Mouse (Mus musculus) intestine, embryonic 15.5 days (tissue): ENCODE measurements around the gene Sema6d. TPM values are rescaled to one million over a fixed set of nuclear protein-coding genes. Genes with fewer than 3 reads are reported as not detected.
A peak's percentile ranks its signal among the peaks of the same experiment; 100 is the strongest.

ENCODE experiments used
- ATAC-seq: fragments of 200-750 bp; cut with Nextera tagmentation; 2 replicates; pipeline ENCODE4 v1.8.0; 2017; ENCODE audit warnings: moderate TSS enrichment, moderate library complexity
- H3K27ac ChIP-seq: fragments of 300-500 bp; sonication (generic); 2 replicates; pipeline ENCODE4 v1.5.1; 2015; ENCODE audit warnings: mild to moderate bottlenecking, inconsistent platforms
- H3K27me3 ChIP-seq: fragments of 300-500 bp; sonication (generic); replicated peaks from 2 replicates; pipeline ENCODE4 v1.6.1; 2015; ENCODE audit warnings: inconsistent platforms
- H3K36me3 ChIP-seq: fragments of 300-500 bp; sonication (generic); 2 replicates; pipeline ENCODE4 v1.6.1; 2015; ENCODE audit warnings: inconsistent platforms
- H3K4me1 ChIP-seq: fragments of 300-500 bp; sonication (generic); replicated peaks from 2 replicates; pipeline ENCODE4 v1.6.1; 2015; ENCODE audit warnings: inconsistent platforms
- H3K4me2 ChIP-seq: fragments of 300-500 bp; sonication (generic); replicated peaks from 2 replicates; pipeline ENCODE4 v1.6.1; 2015; ENCODE audit warnings: mild to moderate bottlenecking, inconsistent platforms
- H3K4me3 ChIP-seq: fragments of 300-500 bp; sonication (generic); replicated peaks from 2 replicates; pipeline ENCODE4 v1.5.1; 2015; ENCODE audit warnings: inconsistent platforms
- H3K9ac ChIP-seq: fragments of 300-500 bp; sonication (generic); 2 replicates; pipeline ENCODE4 v1.6.1; 2015; ENCODE audit warnings: inconsistent platforms
- H3K9me3 ChIP-seq: fragments of 300-500 bp; sonication (generic); 2 replicates; pipeline ENCODE4 v1.6.1; 2016; ENCODE audit warnings: inconsistent platforms
- WGBS: fragments of 180-500 bp; shearing (Covaris S2); methylation state at CpG from one replicate; pipeline ENCODE4 v1.1.7; 2015; 5-methylcytosine and 5-hydroxymethylcytosine counted together
- polyA plus RNA-seq: library from polyadenylated mRNA; unstranded; fragments of >200 nt; fragmentation: Nextera tagmentation; extraction: Ambion mirVana; gene quantifications from 2 replicates; pipeline ENCODE4 v1.2.1, GENCODE M21; 2015

Sema6d gene
- polyA plus RNA-seq, 1 experiment from 2014 or later = 11.9 TPM

DNA sequence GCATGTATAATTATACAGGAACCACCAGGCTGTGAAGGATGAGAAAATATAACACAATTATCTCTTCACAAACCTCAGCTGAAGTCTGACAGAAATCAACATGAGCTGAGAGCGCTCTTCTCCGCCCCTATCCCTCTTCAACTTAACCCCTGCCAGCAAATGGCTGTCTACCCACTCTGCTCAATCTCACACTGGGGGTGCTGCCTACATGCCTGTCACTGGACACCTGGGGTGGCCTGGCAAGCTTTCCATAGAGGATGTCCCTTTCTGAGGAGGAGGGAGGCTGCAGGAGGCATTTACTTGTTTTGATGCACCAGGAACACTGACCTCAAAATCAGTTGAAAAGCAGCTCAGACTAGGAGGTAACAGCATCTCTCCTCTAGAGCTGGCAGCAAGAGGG, 472.3 kb downstream of the Sema6d start:
- WGBS = 72% methylated on average over 2 of the region's 2 CpGs
- Histone ChIP-seq H3K4me1 (no peaks in the 10 kb centered on the region), H3K27me3 (no peaks in the 10 kb centered on the region), H3K9me3 (no peaks in the 10 kb centered on the region), H3K36me3 (no peaks in the 10 kb centered on the region), H3K4me2 (no peak overlapping the region), H3K27ac (no peak overlapping the region), H3K4me3 (no peak overlapping the region), H3K9ac (no peak overlapping the region)
- no peak for ATAC-seq

- Histone ChIP-seq H3K27ac (no peak overlapping the region), H3K4me1 (no peaks in the 10 kb centered on the region), H3K36me3 (no peaks in the 10 kb centered on the region), H3K27me3 (no peaks in the 10 kb centered on the region), H3K9me3 (no peaks in the 10 kb centered on the region), H3K4me2 (no peak overlapping the region), H3K4me3 (no peak overlapping the region), H3K9ac (no peak overlapping the region)
- no peak for ATAC-seq
- 81% methylated on average over 5 of the region's 5 CpGs for WGBS
Measured at GRCm38 (mm10) chr2:124563759-124564158, 474.0 kb downstream of the Sema6d start.

DNA sequence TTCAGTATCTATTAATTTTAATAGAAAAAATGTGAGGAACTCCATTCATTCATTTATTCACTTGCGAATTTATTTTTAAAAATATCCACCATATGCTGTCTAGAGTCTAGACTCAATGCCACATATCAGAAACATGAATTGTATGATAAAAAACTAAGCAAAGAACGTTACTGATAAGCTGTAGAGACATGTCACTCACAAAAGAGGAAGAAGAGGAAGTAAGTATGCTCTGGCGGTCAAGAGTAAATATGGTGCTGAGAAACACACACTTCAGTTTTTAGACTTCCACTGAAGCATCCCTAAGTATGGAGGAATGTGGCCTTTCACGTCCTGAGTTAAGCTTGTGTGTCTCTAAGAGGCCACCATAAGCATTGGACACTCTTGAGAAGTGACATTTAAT, 484.0 kb downstream of the Sema6d start:
- Histone ChIP-seq H3K4me1 (no peaks in the 10 kb centered on the region), H3K9ac (no peak overlapping the region), H3K4me2 (no peak overlapping the region), H3K9me3 (no peaks in the 10 kb centered on the region), H3K4me3 (no peak overlapping the region), H3K27ac (no peak overlapping the region), H3K27me3 (no peaks in the 10 kb centered on the region), H3K36me3 (no peaks in the 10 kb centered on the region)
- 73% methylated on average over 4 of the region's 4 CpGs for WGBS
- ATAC-seq = no peak

GRCm38 (mm10) chr2:124576053-124576452, 486.3 kb downstream of the Sema6d start:
- Histone ChIP-seq H3K36me3 (no peaks in the 10 kb centered on the region), H3K9me3 (no peaks in the 10 kb centered on the region), H3K9ac (no peak overlapping the region), H3K4me2 (no peak overlapping the region), H3K27me3 (no peaks in the 10 kb centered on the region), H3K4me1 (no peaks in the 10 kb centered on the region), H3K27ac (no peak overlapping the region), H3K4me3 (no peak overlapping the region)
- WGBS = 84% methylated on average over 2 of the region's 2 CpGs
- no peak for ATAC-seq

DNA sequence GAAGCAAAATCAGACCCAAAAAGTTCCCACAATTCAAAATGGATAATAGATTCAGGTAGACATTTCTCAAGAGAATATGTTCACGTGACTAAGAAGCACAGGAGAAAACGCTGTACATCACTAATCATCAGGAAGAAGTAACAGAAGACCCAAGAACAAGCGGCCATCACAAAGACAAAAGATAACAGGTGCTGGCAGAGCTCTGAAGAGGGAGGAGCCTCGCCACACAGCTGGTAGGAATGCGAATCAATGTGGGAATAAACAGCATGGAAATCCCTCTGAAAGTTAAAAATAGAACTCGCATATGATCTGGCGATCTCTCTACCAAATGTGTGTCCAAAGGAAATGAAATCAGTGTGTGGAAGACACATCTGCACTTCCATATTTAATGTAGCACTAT, 493.8 kb downstream of the Sema6d start:
- Histone ChIP-seq H3K9ac (no peak overlapping the region), H3K9me3 (no peaks in the 10 kb centered on the region), H3K27ac (no peak overlapping the region), H3K4me3 (no peak overlapping the region), H3K36me3 (no peaks in the 10 kb centered on the region), H3K4me1 (no peaks in the 10 kb centered on the region), H3K27me3 (no peaks in the 10 kb centered on the region), H3K4me2 (no peak overlapping the region)
- WGBS = 64% methylated on average over 7 of the region's 7 CpGs
- ATAC-seq = no peak

GRCm38 (mm10) chr2:124592750-124593149, 503.0 kb downstream of the Sema6d start:
- Histone ChIP-seq H3K27ac (no peak overlapping the region), H3K36me3 (no peaks in the 10 kb centered on the region)
- peak; percentile 92 for ATAC-seq

DNA sequence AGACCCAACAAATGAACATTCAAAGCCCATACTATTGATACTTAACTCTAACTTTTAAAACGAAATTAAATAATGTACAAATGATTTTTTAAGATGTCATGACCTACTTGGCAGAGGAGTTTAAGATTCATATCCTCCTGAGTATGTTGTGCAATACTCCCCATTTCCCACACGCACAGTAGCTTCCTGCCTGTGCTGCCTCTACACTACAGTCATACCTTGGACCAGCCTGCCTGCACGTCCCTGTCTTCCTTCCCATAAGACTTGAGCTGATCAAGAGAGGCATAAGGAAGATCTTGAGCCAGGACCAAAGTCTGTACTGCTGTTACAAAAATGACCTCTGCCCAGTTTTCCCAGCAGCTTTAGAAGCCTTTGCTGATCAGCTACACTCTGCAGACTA, 509.2 kb downstream of the Sema6d start:
- H3K4me3 ChIP-seq = no peak overlapping the region
- no peaks in the 10 kb centered on the region for H3K27me3 ChIP-seq
- no peaks in the 10 kb centered on the region for H3K36me3 ChIP-seq
- H3K4me1 ChIP-seq = peaks cover 9% of the 10 kb centered on the region; the same call in 1 of the 2 replicates
- H3K9ac ChIP-seq = no peak overlapping the region
- peak overlapping the region; percentile 62; the same call in 1 of the 2 replicates for H3K27ac ChIP-seq
- H3K4me2 ChIP-seq = no peak overlapping the region
- no peaks in the 10 kb centered on the region for H3K9me3 ChIP-seq
- WGBS = 49% methylated on average over 3 of the region's 3 CpGs
- ATAC-seq = peak; percentile 68

More at GRCm38 (mm10) chr2:124592750-124593149, 503.0 kb downstream of the Sema6d start:
- Histone ChIP-seq H3K4me3 (no peak overlapping the region), H3K4me1 (no peaks in the 10 kb centered on the region), H3K4me2 (no peak overlapping the region), H3K9ac (no peak overlapping the region), H3K9me3 (no peaks in the 10 kb centered on the region), H3K27me3 (no peaks in the 10 kb centered on the region)
- 59% methylated on average over 4 of the region's 4 CpGs for WGBS

- Histone ChIP-seq H3K9me3 (no peaks in the 10 kb centered on the region), H3K27me3 (no peaks in the 10 kb centered on the region)
- 52% methylated on average over 9 of the region's 9 CpGs for WGBS
Measured at GRCm38 (mm10) chr2:124601702-124602378, 512.1 kb downstream of the Sema6d start.

DNA sequence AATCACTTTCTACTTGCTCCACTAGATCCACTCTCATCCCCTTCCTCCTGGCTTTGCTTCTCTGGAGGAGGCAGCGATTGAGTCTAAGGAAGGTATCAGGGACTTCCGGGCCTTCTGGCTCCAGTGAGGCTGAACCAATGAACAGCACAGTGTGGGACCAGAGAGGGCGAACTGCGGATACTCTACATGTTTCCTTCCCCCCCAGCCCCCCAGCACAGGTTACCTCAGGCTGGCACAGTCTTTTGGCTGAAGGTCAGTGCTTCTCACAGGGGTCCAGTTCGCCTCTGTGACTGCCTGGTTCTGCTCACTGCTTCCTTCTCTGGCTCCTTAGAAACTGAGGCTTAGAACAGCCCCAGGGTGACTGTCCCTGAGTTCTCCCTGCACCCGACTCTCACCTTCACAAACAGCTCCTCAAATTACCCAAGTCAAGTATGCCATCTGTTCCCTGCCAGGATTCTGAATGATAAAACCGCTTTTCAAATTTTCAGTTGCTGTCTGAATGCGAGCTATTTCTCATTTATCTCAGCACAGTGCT, 512.7 kb downstream of the Sema6d start:
- H3K27me3 ChIP-seq = no peaks in the 10 kb centered on the region
- peak; percentile 41 for ATAC-seq
- H3K4me3 ChIP-seq = no peak overlapping the region
- H3K9me3 ChIP-seq = no peaks in the 10 kb centered on the region
- peaks cover 11% of the 10 kb centered on the region; the same call in 1 of the 2 replicates for H3K4me1 ChIP-seq
- H3K9ac ChIP-seq = no peak overlapping the region
- WGBS = 60% methylated on average over 8 of the region's 8 CpGs
- H3K4me2 ChIP-seq = peak overlapping the region; percentile 20
- H3K27ac ChIP-seq = peak overlapping the region; percentile 86
- no peaks in the 10 kb centered on the region for H3K36me3 ChIP-seq

More at GRCm38 (mm10) chr2:124601702-124602378, 512.1 kb downstream of the Sema6d start:
- Histone ChIP-seq H3K36me3 (no peaks in the 10 kb centered on the region), H3K4me2 (peak overlapping the region; percentile 20), H3K4me1 (peaks cover 9% of the 10 kb centered on the region; the same call in 1 of the 2 replicates), H3K27ac (peak overlapping the region; percentile 86), H3K9ac (no peak overlapping the region), H3K4me3 (no peak overlapping the region)
- peak; percentile 90 for ATAC-seq

DNA sequence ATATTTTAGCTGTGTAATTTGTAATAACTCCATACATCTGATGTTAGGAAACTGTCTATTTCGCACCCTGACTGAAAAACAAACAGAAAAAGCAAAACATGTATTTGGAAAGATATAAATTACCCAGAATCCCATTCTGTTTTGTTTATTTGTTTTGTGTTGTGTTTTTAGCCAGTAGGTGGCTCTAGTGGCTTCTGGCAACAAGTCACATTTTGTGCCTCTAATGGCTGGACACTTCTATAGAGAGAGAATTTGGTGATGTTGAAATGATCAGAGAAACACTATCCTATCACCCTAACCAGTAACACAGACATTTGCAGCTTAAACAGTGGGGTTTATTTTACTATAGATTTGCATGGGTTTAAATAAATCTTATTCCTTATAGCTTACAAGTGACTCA, 515.6 kb downstream of the Sema6d start:
- Histone ChIP-seq H3K9ac (no peak overlapping the region), H3K27ac (no peak overlapping the region), H3K4me3 (no peak overlapping the region), H3K36me3 (no peaks in the 10 kb centered on the region), H3K4me1 (peaks cover 19% of the 10 kb centered on the region; the same call in 1 of the 2 replicates), H3K27me3 (no peaks in the 10 kb centered on the region), H3K9me3 (no peaks in the 10 kb centered on the region), H3K4me2 (no peak overlapping the region)
- 94% methylated on average over 1 of the region's 1 CpGs for WGBS
- no peak for ATAC-seq

DNA sequence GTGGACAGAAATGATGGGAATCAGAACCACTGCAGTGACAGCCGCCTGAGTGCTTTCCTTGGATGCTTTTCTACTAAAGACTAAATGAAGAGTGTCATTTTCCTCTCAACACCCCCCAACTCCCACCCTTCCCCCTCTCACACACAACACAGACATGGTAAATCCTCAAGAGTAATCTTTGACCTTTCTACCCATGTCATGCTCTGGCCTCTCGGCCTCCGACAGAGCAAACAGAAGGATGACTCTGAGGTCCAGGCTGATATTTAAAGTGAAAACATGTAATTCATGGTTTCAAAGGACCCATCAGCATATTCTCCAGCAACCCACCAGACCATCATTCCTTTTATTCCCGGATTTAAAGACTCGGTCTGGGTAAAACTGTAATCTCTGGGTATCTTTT, 518.2 kb downstream of the Sema6d start:
- no peaks in the 10 kb centered on the region for H3K27me3 ChIP-seq
- no peak overlapping the region for H3K9ac ChIP-seq
- no peak overlapping the region for H3K4me3 ChIP-seq
- peak overlapping the region; percentile 37; the same call in 1 of the 2 replicates for H3K27ac ChIP-seq
- 0 out of 2 replicates have a peak overlapping the region, but pooled peaks have one; percentile 1 for H3K4me2 ChIP-seq
- H3K9me3 ChIP-seq = no peaks in the 10 kb centered on the region
- H3K4me1 ChIP-seq = peaks cover 22% of the 10 kb centered on the region
- no peaks in the 10 kb centered on the region for H3K36me3 ChIP-seq
- no peak for ATAC-seq
- WGBS = 53% methylated on average over 5 of the region's 5 CpGs

DNA sequence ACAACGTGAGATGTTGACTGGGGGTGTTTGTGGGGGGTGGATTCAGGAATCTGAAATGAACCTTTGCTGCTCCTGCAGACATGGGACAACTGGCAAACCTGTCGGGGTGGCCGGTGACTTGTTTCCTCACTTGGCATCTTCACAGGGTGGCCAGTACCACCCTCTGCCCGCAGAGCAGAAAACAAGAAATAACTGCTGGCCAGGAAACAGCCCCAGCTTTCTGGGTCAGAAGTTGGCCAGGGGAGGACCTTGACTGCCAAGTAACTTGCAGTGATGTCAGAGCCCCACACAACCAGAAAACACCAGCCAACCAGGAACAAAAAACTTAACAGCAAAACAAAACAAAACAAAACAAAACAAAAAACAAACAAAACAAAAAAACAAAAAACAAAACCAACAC, 518.8 kb downstream of the Sema6d start:
- peaks cover 25% of the 10 kb centered on the region for H3K4me1 ChIP-seq
- WGBS = 66% methylated on average over 4 of the region's 4 CpGs
- H3K9me3 ChIP-seq = no peaks in the 10 kb centered on the region
- H3K27ac ChIP-seq = peak overlapping the region; percentile 37; the same call in 1 of the 2 replicates
- no peaks in the 10 kb centered on the region for H3K27me3 ChIP-seq
- H3K4me3 ChIP-seq = no peak overlapping the region
- no peak overlapping the region for H3K9ac ChIP-seq
- no peak overlapping the region for H3K4me2 ChIP-seq
- H3K36me3 ChIP-seq = no peaks in the 10 kb centered on the region
- no peak for ATAC-seq

GRCm38 (mm10) chr2:124609014-124609413, 519.2 kb downstream of the Sema6d start:
- Histone ChIP-seq H3K36me3 (no peaks in the 10 kb centered on the region), H3K9ac (0 out of 2 replicates have a peak overlapping the region, but pooled peaks have one; percentile 94), H3K27me3 (no peaks in the 10 kb centered on the region), H3K4me2 (peak overlapping the region; percentile 81), H3K4me1 (peaks cover 29% of the 10 kb centered on the region), H3K4me3 (no peak overlapping the region; the same call in 1 of the 2 replicates), H3K9me3 (no peaks in the 10 kb centered on the region), H3K27ac (peak overlapping the region; percentile 98; the same call in 1 of the 2 replicates)
- ATAC-seq = no peak
- WGBS = 26% methylated on average over 5 of the region's 5 CpGs
